Mouse (Mus musculus): Measurements from ENCODE around the gene Vmn2r111.
"Not testable (repeated sequence)": the region's sequence is repeated elsewhere in the genome, so short reads cannot be mapped to it uniquely, and the experiment has no call there.

- not testable (repeated sequence) for TF ChIP-seq TCF12 (IDR thresholded peaks at IDR 0.05; ENCODE audit: insufficient read depth, poor library complexity, severe bottlenecking); USF1 (IDR thresholded peaks at IDR 0.05; ENCODE audit: low read depth); POLR2A (IDR thresholded peaks at IDR 0.05; ENCODE audit: insufficient read length, low read depth); MAX (IDR thresholded peaks at IDR 0.05; ENCODE audit: low read depth); CEBPB (IDR thresholded peaks at IDR 0.05; ENCODE audit: insufficient read depth, poor library complexity, severe bottlenecking); MYOG (IDR thresholded peaks at IDR 0.05; ENCODE audit: control insufficient read depth in 1 of 3, insufficient read depth in 1 of 3, insufficient read length in 2 of 3, low read depth in 2 of 3); MYOD1 (IDR thresholded peaks at IDR 0.05; ENCODE audit: control insufficient read depth in 1 of 3, insufficient read length in 2 of 3, low read depth in 2 of 3); E2F4 (IDR thresholded peaks at IDR 0.05; ENCODE audit: insufficient read depth); SRF (IDR thresholded peaks at IDR 0.05; ENCODE audit: control insufficient read depth, insufficient read length, low read depth); POLR2AphosphoS2 (IDR thresholded peaks at IDR 0.05; ENCODE audit: insufficient read length, low read depth); REST (IDR thresholded peaks at IDR 0.05; ENCODE audit: insufficient read depth, insufficient read length)
Observed at GRCm38 (mm10) chr17:22573382-22573781, at the start of gene Vmn2r111.
